Mouse (Mus musculus) urinary bladder, postnatal 4 days (tissue): Measurements from ENCODE around the gene Calhm2.
A peak's percentile ranks its signal among the peaks of the same experiment; 100 is the strongest.

Source experiments
- DNase-seq, 2 experiments: peaks; one replicate each; pipeline ENCODE4 v3.0.0; 2021 to 2022; ENCODE audit warnings: low spot score in 2 of 2

Gene Calhm2

GRCm38 (mm10) chr19:47067924-47068611 is 70.0 kb downstream of the Calhm2 start:
- peak; percentile 80 to 82 for DNase-seq

- peak; percentile 95 to 97 for DNase-seq
Observed at GRCm38 (mm10) chr19:47067096-47067882, 70.8 kb downstream of the Calhm2 start, which contains the start of gene Taf5. Gene Taf5 (plus strand): TSS chr19:47067746.

GRCm38 (mm10) chr19:47065860-47066259 is 72.2 kb downstream of the Calhm2 start:
- DNase-seq, result no peak

- no peak for DNase-seq
Observed at GRCm38 (mm10) chr19:47057684-47058083, 80.4 kb downstream of the Calhm2 start.
